ENCODE assay signal across 8 mouse cellular contexts in the genomic region with DNA sequence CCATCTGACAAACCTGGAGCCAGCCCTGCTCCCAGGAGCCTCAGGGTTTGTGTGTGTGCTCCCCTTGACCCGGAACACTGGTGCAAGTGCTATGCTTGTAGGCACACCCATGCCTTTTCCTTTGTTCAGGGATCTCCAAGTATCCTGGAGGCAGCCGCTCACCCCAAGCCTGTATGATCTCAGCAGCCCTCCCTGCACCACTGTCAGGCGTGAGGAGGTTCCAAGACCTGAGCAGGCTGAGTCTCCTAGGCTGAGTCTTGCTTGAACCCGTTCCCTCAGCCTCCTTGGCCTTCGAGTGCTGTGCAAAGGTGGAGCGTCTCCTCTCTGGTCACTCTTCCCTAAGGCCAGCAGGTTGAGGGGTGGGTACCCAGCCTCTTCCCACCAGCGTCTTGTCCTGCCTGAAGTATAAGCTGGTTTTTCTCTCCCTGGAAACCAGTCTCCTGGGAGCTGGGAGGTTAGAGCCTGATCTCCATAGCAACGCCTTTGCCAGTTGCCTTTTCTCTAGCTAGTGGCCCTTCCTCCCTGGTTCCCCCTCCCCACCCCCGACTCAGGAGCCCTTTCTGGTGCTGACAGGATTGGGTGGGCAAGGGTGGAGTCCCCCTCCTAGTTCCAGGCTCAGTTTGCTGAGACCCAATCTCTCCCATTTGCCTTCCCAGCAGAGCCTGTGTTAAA. TPM values are rescaled to one million over a fixed set of nuclear protein-coding genes. Genes with fewer than 3 reads are reported as not detected.
DNase-seq lines count a peak whose midpoint lies in the region; ATAC-seq lines count a peak whose summit lies in the region.
"Had no signal": no experiment of that assay in that cellular context is flagged by ENCODE, and none has a peak within 500 bp of the region (broad histone marks: within the 10 kb centered on the region; RNA-seq: fewer than 3 reads in every experiment).

No protein-coding gene starts in this region.

- DNase-seq in brain, adult 2 months (ENCODE audit: low read depth, low spot score), result peak; percentile 79
- DNase-seq in embryo, embryonic 9.5 days (ENCODE audit: extremely low spot score), result peak; percentile 70
- peak; percentile 76 for DNase-seq in hindbrain, embryonic 14.5 days (ENCODE audit: low spot score)
- DNase-seq in neural tube, embryonic 10.5 days (ENCODE audit: extremely low spot score, low spot score), result peak; percentile 64
- DNase-seq in thymus, postnatal 4 days, result no peak
- no peak for DNase-seq in adrenal gland, postnatal 25 days

- peak overlapping the region; percentile 21 for H3K4me2 ChIP-seq in hindbrain, embryonic 14.5 days (replicated peaks)
- no peak overlapping the region for H3K4me2 ChIP-seq in heart, embryonic 12.5 days
- H3K4me2 ChIP-seq: liver, embryonic 11.5 days had no signal

- peak; percentile 64 for ATAC-seq in hindbrain, embryonic 14.5 days (ENCODE audit: low FRiP score)
- ATAC-seq in heart, embryonic 12.5 days (ENCODE audit: insufficient number of reproducible peaks, low FRiP score), result no peak

- no peaks in the 10 kb centered on the region for H3K36me3 ChIP-seq in hindbrain, embryonic 14.5 days (replicated peaks; ENCODE audit: control insufficient read depth, insufficient read depth)
- peaks cover 16% of the 10 kb centered on the region for H3K36me3 ChIP-seq in heart, embryonic 12.5 days

- H3K4me1 ChIP-seq in hindbrain, embryonic 14.5 days (replicated peaks; ENCODE audit: control insufficient read depth, insufficient read depth, low read length), result peaks cover 60% of the 10 kb centered on the region
- H3K4me1 ChIP-seq in heart, embryonic 12.5 days (replicated peaks), result peaks cover 40% of the 10 kb centered on the region

- H3K27me3 ChIP-seq in hindbrain, embryonic 14.5 days (ENCODE audit: control insufficient read depth, insufficient read depth, low read length), result no peaks in the 10 kb centered on the region
- no peaks in the 10 kb centered on the region; the same call in 1 of the 2 replicates for H3K27me3 ChIP-seq in heart, embryonic 12.5 days (replicated peaks)

- WGBS in hindbrain, embryonic 14.5 days, result 11% methylated on average over 9 of the region's 9 CpGs
- WGBS in heart, embryonic 12.5 days, result 50% methylated on average over 9 of the region's 9 CpGs

- H3K27ac ChIP-seq in hindbrain, embryonic 14.5 days, result peak overlapping the region; percentile 58
- H3K27ac ChIP-seq in heart, embryonic 12.5 days (ENCODE audit: poor library complexity, severe bottlenecking), result no peak overlapping the region

- no peak overlapping the region for H3K4me3 ChIP-seq in hindbrain, embryonic 14.5 days (replicated peaks; ENCODE audit: low read length)
- H3K4me3 ChIP-seq in heart, embryonic 12.5 days, result no peak overlapping the region

- H3K9ac ChIP-seq in hindbrain, embryonic 14.5 days, result no peak overlapping the region
- H3K9ac ChIP-seq in heart, embryonic 12.5 days, result no peak overlapping the region

- no peaks in the 10 kb centered on the region for H3K9me3 ChIP-seq in hindbrain, embryonic 14.5 days (ENCODE audit: control insufficient read depth, low read length)
- H3K9me3 ChIP-seq in heart, embryonic 12.5 days (replicated peaks), result no peaks in the 10 kb centered on the region

RNA-seq across cellular contexts. Expression of a gene that starts 24.0 kb away (rescaled TPM):
- polyA plus RNA-seq in hindbrain, embryonic 14.5 days (2014; fragmentation: Nextera tagmentation; extraction: Ambion mirVana), result 0.44 and 0.55 TPM in 2 replicates
- total RNA-seq in adrenal gland, postnatal 25 days (2021), result 1.9 and 3.6 TPM in 2 replicates
- 0.92 and 1.4 TPM in 2 replicates for polyA plus RNA-seq in heart, embryonic 12.5 days (2016; fragmentation: Nextera tagmentation; extraction: Ambion mirVana)

Comparison
In these comparisons a context has a peak if more than half of its experiments do, and no peak if none do; other contexts are left out.
1. DNase-seq: peak in brain, adult 2 months (single experiment), embryo, embryonic 9.5 days (single experiment), hindbrain, embryonic 14.5 days (single experiment) and neural tube, embryonic 10.5 days (single experiment); none in thymus, postnatal 4 days (single experiment) and adrenal gland, postnatal 25 days (single experiment).